Mouse (Mus musculus) embryonic stem cell, embryonic (primary cell): ENCODE measurements around the gene Cxcl17.
"Not testable (repeated sequence)": the region's sequence is repeated elsewhere in the genome, so short reads cannot be mapped to it uniquely, and the experiment has no call there.

Experiments
- CTCF ChIA-PET, 4 experiments: fragments of 300-600 bp in 2 of 4; fragments of 350-600 bp in 2 of 4; sonication (Branson Sonifier 250); formaldehyde crosslinking; loops; one replicate each; lab custom pipeline; 2022; ENCODE audit warnings: inconsistent platforms in 2 of 4; lab: Charles Lee
- POLR2A ChIA-PET, 4 experiments: fragments of 300-600 bp in 2 of 4; fragments of 350-600 bp in 2 of 4; sonication (Branson Sonifier 250); formaldehyde crosslinking; loops; one replicate each; lab custom pipeline; 2022; ENCODE audit warnings: antibody characterized with exemption in 4 of 4, inconsistent platforms in 1 of 4; lab: Charles Lee

Gene Cxcl17

GRCm38 (mm10) chr7:25412833-25413441 lies at the start of gene Cxcl17:
Gene Cxcl17, minus strand, starts transcription at chr7:25412886.
- POLR2A ChIA-PET: interaction anchor here in 2 of 4 experiments (0.5 to 0.9 kb wide), 4 partner anchors 18 to 338 kb away, joined by 3 to 8 read pairs (median 4); no protein-coding TSS in a partner anchor
- CTCF ChIA-PET: interaction anchor here (0.6 to 2.3 kb wide), 5 partner anchors 10 to 21 kb away, joined by 3 to 10 read pairs (median 4); no protein-coding TSS in a partner anchor

GRCm38 (mm10) chr7:25462033-25462337 lies 49.3 kb upstream of the Cxcl17 start:
- CTCF ChIA-PET: interaction anchor here in 1 of 4 experiments (0.7 kb wide), 1 partner anchor 39 kb away, joined by 3 read pairs; no protein-coding TSS in a partner anchor
- POLR2A ChIA-PET: not testable (repeated sequence)

- CTCF ChIA-PET: interaction anchor here in 1 of 4 experiments (0.7 kb wide), 1 partner anchor 38 kb away, joined by 3 read pairs; no protein-coding TSS in a partner anchor
- POLR2A ChIA-PET: not testable (repeated sequence)
These were observed 48.8 kb upstream of the Cxcl17 start for GRCm38 (mm10) chr7:25461336-25462032.

- CTCF ChIA-PET: interaction anchor here in 1 of 4 experiments (1.5 kb wide), 1 partner anchor 16 kb away, joined by 3 read pairs; no protein-coding TSS in a partner anchor
- POLR2A ChIA-PET: interaction anchor here in 2 of 4 experiments (0.7 to 1.1 kb wide), 2 partner anchors 14 to 203 kb away, joined by 3 read pairs; no protein-coding TSS in a partner anchor
These were observed 39.4 kb upstream of the Cxcl17 start for GRCm38 (mm10) chr7:25452103-25452502.

GRCm38 (mm10) chr7:25449913-25450890 lies 37.5 kb upstream of the Cxcl17 start:
- POLR2A ChIA-PET: interaction anchor here in 2 of 4 experiments (0.7 to 1.8 kb wide), 5 partner anchors 9 to 23 kb away, joined by 3 to 5 read pairs (median 3); no protein-coding TSS in a partner anchor

GRCm38 (mm10) chr7:25440816-25441153 lies 28.1 kb upstream of the Cxcl17 start:
- ChIA-PET CTCF (interaction anchor here in 1 of 4 experiments (1.0 kb wide), 1 partner anchor 12 kb away, joined by 3 read pairs; no protein-coding TSS in a partner anchor), POLR2A (interaction anchor here in 3 of 4 experiments (0.7 to 1.7 kb wide), 8 partner anchors 9 to 1020 kb away, joined by 3 to 7 read pairs (median 3); no protein-coding TSS in a partner anchor)

More at GRCm38 (mm10) chr7:25449913-25450890, 37.5 kb upstream of the Cxcl17 start:
- CTCF ChIA-PET: interaction anchor here in 1 of 4 experiments (0.6 to 1.5 kb wide), 2 partner anchors 14 to 305 kb away, joined by 3 to 4 read pairs; no protein-coding TSS in a partner anchor

- POLR2A ChIA-PET: interaction anchor here in 3 of 4 experiments (0.7 to 1.7 kb wide), 9 partner anchors 9 to 1019 kb away, joined by 3 to 7 read pairs (median 3); no protein-coding TSS in a partner anchor
- CTCF ChIA-PET: interaction anchor here in 1 of 4 experiments (1.0 kb wide), 1 partner anchor 11 kb away, joined by 3 read pairs; no protein-coding TSS in a partner anchor
These were observed 27.5 kb upstream of the Cxcl17 start for GRCm38 (mm10) chr7:25439978-25440815.

GRCm38 (mm10) chr7:25439124-25439822 lies 26.6 kb upstream of the Cxcl17 start:
- ChIA-PET POLR2A (interaction anchor here in 2 of 4 experiments (0.6 to 1.2 kb wide), 3 partner anchors 16 to 178 kb away, joined by 3 to 6 read pairs (median 5); no protein-coding TSS in a partner anchor), CTCF (no interaction called here)

- CTCF ChIA-PET: interaction anchor here in 2 of 4 experiments (0.6 to 1.6 kb wide), 3 partner anchors 12 to 43 kb away, joined by 3 to 5 read pairs (median 4); no protein-coding TSS in a partner anchor
- POLR2A ChIA-PET: interaction anchor here in 3 of 4 experiments (0.6 to 2.0 kb wide), 7 partner anchors 10 to 248 kb away, joined by 3 to 8 read pairs (median 4); no protein-coding TSS in a partner anchor
These were observed 24.0 kb upstream of the Cxcl17 start for GRCm38 (mm10) chr7:25436704-25437103.

- POLR2A ChIA-PET: interaction anchor here in 3 of 4 experiments (1.0 to 2.0 kb wide), 9 partner anchors 10 to 165 kb away, joined by 3 to 8 read pairs (median 4); partner anchors contain the start of gene Ceacam1 (in 1 of the 3)
- CTCF ChIA-PET: interaction anchor here in 2 of 4 experiments (0.6 to 1.6 kb wide), 3 partner anchors 11 to 43 kb away, joined by 3 to 5 read pairs (median 4); no protein-coding TSS in a partner anchor
These were observed 23.5 kb upstream of the Cxcl17 start for GRCm38 (mm10) chr7:25436226-25436625.

- POLR2A ChIA-PET: interaction anchor here in 3 of 4 experiments (1.0 to 2.0 kb wide), 7 partner anchors 12 to 166 kb away, joined by 3 to 8 read pairs (median 4); partner anchors contain the start of gene Ceacam1 (in 1 of the 3)
These were observed 22.8 kb upstream of the Cxcl17 start for GRCm38 (mm10) chr7:25435546-25435851.

GRCm38 (mm10) chr7:25434654-25435545 lies 22.2 kb upstream of the Cxcl17 start:
- POLR2A ChIA-PET: interaction anchor here in 3 of 4 experiments (0.6 to 2.0 kb wide), 11 partner anchors 13 to 321 kb away, joined by 3 to 8 read pairs (median 4); partner anchors contain the start of genes B9d2 (in 1 of the 3) and Ceacam1 (in 1 of the 3)
- CTCF ChIA-PET: interaction anchor here in 1 of 4 experiments (1.6 to 2.8 kb wide), 3 partner anchors 10 to 45 kb away, joined by 5 to 12 read pairs (median 10); no protein-coding TSS in a partner anchor

More at GRCm38 (mm10) chr7:25435546-25435851, 22.8 kb upstream of the Cxcl17 start:
- CTCF ChIA-PET: interaction anchor here in 1 of 4 experiments (1.6 kb wide), 1 partner anchor 10 kb away, joined by 5 read pairs; no protein-coding TSS in a partner anchor

- CTCF ChIA-PET: interaction anchor here (0.5 to 2.8 kb wide), 11 partner anchors 9 to 266 kb away, joined by 3 to 12 read pairs (median 4); partner anchors contain the start of gene Ceacam1 (in 1 of the 4)
- POLR2A ChIA-PET: interaction anchor here (0.5 to 2.6 kb wide), 36 partner anchors 8 to 1478 kb away, joined by 3 to 12 read pairs (median 4); partner anchors contain the start of genes B9d2 (in 2 of the 4), Ceacam1 (in 1 of the 4), Cic (in 1 of the 4) and Erich4 (in 1 of the 4)
These were observed 21.3 kb upstream of the Cxcl17 start for GRCm38 (mm10) chr7:25433781-25434560.
